Mouse (Mus musculus) heart, embryonic 11.5 days (tissue): ENCODE data around the gene Elof1. TPM values are rescaled to one million over a fixed set of nuclear protein-coding genes. Genes with fewer than 3 reads are reported as not detected.

Source experiments
- microRNA-seq: library from miRNA; unstranded; fragments of <30 nt; microRNA quantifications from one replicate; pipeline ENCODE4, GENCODE M21; 2016; ENCODE audit warnings: borderline number of aligned reads
- polyA plus RNA-seq: library from polyadenylated mRNA; unstranded; fragments of >200 nt; fragmentation: Nextera tagmentation; extraction: Ambion mirVana; gene quantifications from 2 replicates; pipeline ENCODE4 v1.2.1, GENCODE M21; 2014

Gene Elof1
- polyA plus RNA-seq, 1 experiment from 2014 or later = 134 TPM

Small RNA genes lying within 50 kb of the gene (microRNA-seq; reads per million reads assigned to microRNA genes)
- gene Mir7084 = 0.41 reads per million

Other genes with a start within 250 kb of the Elof1 start
- gene Rab3d, start 199.0 kb downstream of the Elof1 start, polyA plus RNA-seq = 5.6 and 6.4 TPM in 2 replicates
- gene Ccdc159, start 189.7 kb downstream of the Elof1 start, polyA plus RNA-seq = 2.3 and 3.3 TPM in 2 replicates
- 39.0 and 45.1 TPM in 2 replicates for gene Tmem205, start 189.6 kb downstream of the Elof1 start, polyA plus RNA-seq
- 5.3 and 5.5 TPM in 2 replicates for gene Plppr2, start 180.1 kb downstream of the Elof1 start, polyA plus RNA-seq
- gene Swsap1, start 161.4 kb downstream of the Elof1 start, polyA plus RNA-seq = 9.0 and 13.1 TPM in 2 replicates
- 15.4 and 22.8 TPM in 2 replicates for gene Epor, start 153.7 kb downstream of the Elof1 start, polyA plus RNA-seq
- 0.74 and 1.1 TPM in 2 replicates for gene Rgl3, start 127.7 kb downstream of the Elof1 start, polyA plus RNA-seq
- not detected in 2 replicates for gene Ccdc151, start 114.5 kb downstream of the Elof1 start, polyA plus RNA-seq
- gene Prkcsh, start 114.4 kb downstream of the Elof1 start, polyA plus RNA-seq = 72.2 and 77.8 TPM in 2 replicates
- gene Elavl3, start 65.1 kb downstream of the Elof1 start, polyA plus RNA-seq = 0.27 and 0.37 TPM in 2 replicates
- gene Gm49318, start 45.9 kb downstream of the Elof1 start, polyA plus RNA-seq = not detected in 2 replicates
- 5.5 and 6.7 TPM in 2 replicates for gene Zfp653, start 45.8 kb downstream of the Elof1 start, polyA plus RNA-seq
- 48.4 and 50.6 TPM in 2 replicates for gene Ecsit, start 31.7 kb downstream of the Elof1 start, polyA plus RNA-seq
- gene Cnn1, start 18.0 kb downstream of the Elof1 start, polyA plus RNA-seq = 388 and 445 TPM in 2 replicates
- 51.6 and 68.9 TPM in 2 replicates for gene Acp5, start 18.5 kb upstream of the Elof1 start, polyA plus RNA-seq
- 47.0 and 47.8 TPM in 2 replicates for gene Pigyl, start 39.7 kb upstream of the Elof1 start, polyA plus RNA-seq
- gene Zfp872, start 70.9 kb upstream of the Elof1 start, polyA plus RNA-seq = 0.04 and 0.10 TPM in 2 replicates
- 19.0 and 20.0 TPM in 2 replicates for gene Zfp809, start 108.5 kb upstream of the Elof1 start, polyA plus RNA-seq
- gene Zfp599, start 142.7 kb upstream of the Elof1 start, polyA plus RNA-seq = 3.1 and 5.6 TPM in 2 replicates
- 12.9 and 15.7 TPM in 2 replicates for gene Zfp810, start 190.5 kb upstream of the Elof1 start, polyA plus RNA-seq